Mouse (Mus musculus): Measurements from ENCODE around the gene Trpc5. TPM values are rescaled to one million over a fixed set of nuclear protein-coding genes. Genes with fewer than 3 reads are reported as not detected.

Gene Trpc5
- polyA plus RNA-seq (2016; fragmentation: Nextera tagmentation; extraction: Ambion mirVana) = 0.43 and 0.46 TPM in 2 replicates

GRCm38 (mm10) chrX:144688142-144688206, at the start of gene Trpc5:
Gene Trpc5, minus strand, starts transcription at chrX:144688180.
- 25% methylated on average over 1 of the region's 1 CpGs for WGBS
- no peaks in the 10 kb centered on the region for H3K9me3 ChIP-seq
- peak within 1 kb of the TSS; percentile 31; the same call in 1 of the 2 replicates for H3K9ac ChIP-seq (replicated peaks)
- H3K4me2 ChIP-seq (replicated peaks) = peak within 1 kb of the TSS; percentile 69
- H3K4me3 ChIP-seq = peak within 1 kb of the TSS; percentile 50
- no peaks in the 10 kb centered on the region for H3K36me3 ChIP-seq
- H3K4me1 ChIP-seq = no peaks in the 10 kb centered on the region
- peaks cover 40% of the 10 kb centered on the region for H3K27me3 ChIP-seq
- no peak for ATAC-seq (ENCODE audit: low FRiP score, low read depth)
- H3K27ac ChIP-seq (replicated peaks) = no peak within 1 kb of the TSS

DNA sequence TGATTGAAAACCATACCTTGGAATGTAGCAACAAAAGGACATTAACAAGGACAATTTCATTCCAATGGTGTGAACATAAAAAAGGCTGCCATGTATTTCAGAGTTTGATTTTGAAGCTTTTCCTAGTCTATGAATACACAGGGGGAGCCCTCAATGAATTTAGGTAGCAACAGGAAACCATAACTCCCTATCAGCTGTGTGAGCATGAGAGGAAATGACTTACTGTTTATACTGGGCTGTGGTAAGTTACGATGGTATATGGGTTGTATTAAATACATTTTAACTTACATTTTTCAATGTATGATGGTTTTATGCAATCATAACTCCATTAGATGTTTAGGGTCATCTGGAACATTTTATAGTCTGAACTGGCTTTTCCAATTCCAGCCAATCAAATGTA, 28.4 kb upstream of the Trpc5 start:
- 96% methylated on average over 1 of the region's 1 CpGs for WGBS
- H3K27ac ChIP-seq (replicated peaks) = no peak overlapping the region
- H3K4me3 ChIP-seq = no peak overlapping the region
- no peak overlapping the region for H3K4me2 ChIP-seq (replicated peaks)
- no peaks in the 10 kb centered on the region for H3K36me3 ChIP-seq
- no peaks in the 10 kb centered on the region for H3K27me3 ChIP-seq
- no peaks in the 10 kb centered on the region for H3K9me3 ChIP-seq
- H3K4me1 ChIP-seq = no peaks in the 10 kb centered on the region
- no peak overlapping the region for H3K9ac ChIP-seq (replicated peaks)
- ATAC-seq (ENCODE audit: low FRiP score, low read depth) = no peak

DNA sequence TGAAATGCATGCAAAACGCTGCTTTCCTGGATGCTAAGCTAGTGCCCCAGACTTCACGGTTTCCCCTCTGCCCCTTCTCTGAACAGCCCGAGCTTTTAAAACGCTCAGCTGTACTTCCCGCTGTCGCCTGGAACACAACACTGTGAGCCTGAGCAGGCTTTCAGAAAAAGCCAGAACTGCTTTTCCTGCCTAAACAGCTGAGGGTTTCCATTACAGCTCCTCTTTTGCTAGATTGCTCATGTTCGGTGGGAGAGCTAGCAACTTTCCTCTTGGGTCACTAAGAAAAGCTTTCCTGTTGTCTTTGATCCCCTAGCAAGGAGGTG, 1.8 kb upstream of the Trpc5 start:
- WGBS = 14% methylated on average over 7 of the region's 7 CpGs
- no peaks in the 10 kb centered on the region for H3K9me3 ChIP-seq
- H3K27ac ChIP-seq (replicated peaks) = no peak overlapping the region
- no peaks in the 10 kb centered on the region for H3K4me1 ChIP-seq
- peak overlapping the region; percentile 50; the same call in 1 of the 2 replicates for H3K4me3 ChIP-seq
- no peaks in the 10 kb centered on the region for H3K36me3 ChIP-seq
- peak overlapping the region; percentile 69 for H3K4me2 ChIP-seq (replicated peaks)
- no peak for ATAC-seq (ENCODE audit: low FRiP score, low read depth)
- no peak overlapping the region for H3K9ac ChIP-seq (replicated peaks)
- H3K27me3 ChIP-seq = peaks cover 38% of the 10 kb centered on the region

- WGBS = 17% methylated on average over 20 of the region's 21 CpGs
- ATAC-seq (ENCODE audit: low FRiP score, low read depth) = peak; percentile 81; the same call in 1 of the 2 replicates
- Histone ChIP-seq H3K27me3 (peaks cover 40% of the 10 kb centered on the region), H3K36me3 (no peaks in the 10 kb centered on the region), H3K9ac (replicated peaks) (peak overlapping the region; percentile 31; the same call in 1 of the 2 replicates), H3K27ac (replicated peaks) (no peak overlapping the region), H3K4me2 (replicated peaks) (peak overlapping the region; percentile 69), H3K9me3 (no peaks in the 10 kb centered on the region), H3K4me1 (no peaks in the 10 kb centered on the region), H3K4me3 (peak overlapping the region; percentile 50)
Measured at GRCm38 (mm10) chrX:144689119-144689858, 1.3 kb upstream of the Trpc5 start.

- H3K4me3 ChIP-seq = peak within 1 kb of the TSS; percentile 50
- no peaks in the 10 kb centered on the region for H3K36me3 ChIP-seq
- H3K27me3 ChIP-seq = peaks cover 40% of the 10 kb centered on the region
- 35% methylated on average over 22 of the region's 31 CpGs for WGBS
- peak within 1 kb of the TSS; percentile 69 for H3K4me2 ChIP-seq (replicated peaks)
- peak; percentile 83 for ATAC-seq (ENCODE audit: low FRiP score, low read depth)
- no peaks in the 10 kb centered on the region for H3K4me1 ChIP-seq
- no peak within 1 kb of the TSS for H3K27ac ChIP-seq (replicated peaks)
- no peaks in the 10 kb centered on the region for H3K9me3 ChIP-seq
- H3K9ac ChIP-seq (replicated peaks) = peak within 1 kb of the TSS; percentile 31; the same call in 1 of the 2 replicates
Measured at GRCm38 (mm10) chrX:144688207-144689118, 483 bp upstream of the Trpc5 start, which contains the start of gene Rtl4. Gene Rtl4, plus strand, starts transcription at chrX:144688907.

- Histone ChIP-seq H3K4me1 (no peaks in the 10 kb centered on the region), H3K9me3 (no peaks in the 10 kb centered on the region), H3K27ac (replicated peaks) (no peak overlapping the region), H3K36me3 (no peaks in the 10 kb centered on the region), H3K4me3 (peak overlapping the region; percentile 50), H3K27me3 (peaks cover 40% of the 10 kb centered on the region), H3K4me2 (replicated peaks) (peak overlapping the region; percentile 69), H3K9ac (replicated peaks) (peak overlapping the region; percentile 31; the same call in 1 of the 2 replicates)
- 31% methylated on average over 20 of the region's 20 CpGs for WGBS
- ATAC-seq (ENCODE audit: low FRiP score, low read depth) = no peak
Measured at GRCm38 (mm10) chrX:144687742-144688141, 238 bp downstream of the Trpc5 start.

DNA sequence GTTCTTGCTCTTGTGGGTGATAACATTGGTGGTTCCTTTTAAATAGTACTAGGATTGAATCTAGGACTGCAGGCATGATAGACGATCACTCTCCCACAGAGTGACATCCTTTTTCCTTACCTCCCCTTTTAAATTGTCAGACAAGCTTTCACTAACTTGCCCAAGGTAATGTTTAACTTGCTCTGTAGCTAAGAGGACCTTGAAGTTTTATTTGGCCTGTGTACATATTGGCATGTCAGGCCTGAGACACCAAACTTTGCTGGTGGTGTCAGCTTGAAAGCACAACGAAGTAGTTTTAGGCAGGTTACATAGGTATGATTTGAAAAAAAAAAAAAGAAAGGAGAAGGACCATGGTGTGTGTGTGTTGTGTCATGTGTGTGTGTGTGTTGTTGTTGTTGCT, 35.8 kb downstream of the Trpc5 start:
- H3K36me3 ChIP-seq = no peaks in the 10 kb centered on the region
- H3K4me1 ChIP-seq = no peaks in the 10 kb centered on the region
- no peak overlapping the region for H3K27ac ChIP-seq (replicated peaks)
- H3K27me3 ChIP-seq = 0 out of 2 replicates have a peak, but pooled peaks cover 3% of the 10 kb centered on the region
- ATAC-seq (ENCODE audit: low FRiP score, low read depth) = no peak
- 85% methylated on average over 2 of the region's 2 CpGs for WGBS
- H3K9me3 ChIP-seq = no peaks in the 10 kb centered on the region
- H3K4me3 ChIP-seq = no peak overlapping the region
- H3K4me2 ChIP-seq (replicated peaks) = no peak overlapping the region
- no peak overlapping the region for H3K9ac ChIP-seq (replicated peaks)

DNA sequence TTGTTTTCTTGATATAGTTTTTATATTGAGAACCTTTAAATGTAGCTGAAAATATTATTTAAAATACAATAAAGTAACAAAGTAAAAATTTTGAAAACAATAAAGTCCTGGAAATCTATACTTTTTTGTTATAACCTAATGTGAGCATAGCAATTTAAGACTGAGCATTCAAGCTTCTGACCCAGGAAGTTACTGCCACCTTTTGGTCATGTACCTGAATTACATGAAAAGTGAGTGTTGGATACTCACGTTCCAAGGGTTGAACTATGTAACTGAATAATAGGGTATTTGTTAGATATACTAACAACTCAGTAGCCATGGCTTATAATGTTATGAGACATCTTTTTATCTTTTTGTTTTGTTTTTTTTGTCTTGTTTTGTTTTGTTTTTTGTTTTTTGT, 42.6 kb downstream of the Trpc5 start:
- Histone ChIP-seq H3K27me3 (no peaks in the 10 kb centered on the region), H3K27ac (replicated peaks) (no peak overlapping the region), H3K4me2 (replicated peaks) (no peak overlapping the region), H3K9me3 (no peaks in the 10 kb centered on the region), H3K4me1 (no peaks in the 10 kb centered on the region), H3K4me3 (no peak overlapping the region), H3K9ac (replicated peaks) (no peak overlapping the region), H3K36me3 (no peaks in the 10 kb centered on the region)
- no peak for ATAC-seq (ENCODE audit: low FRiP score, low read depth)
- WGBS = 41% methylated on average over 1 of the region's 1 CpGs

GRCm38 (mm10) chrX:144644756-144645155, 43.2 kb downstream of the Trpc5 start:
- Histone ChIP-seq H3K4me1 (no peaks in the 10 kb centered on the region), H3K27ac (replicated peaks) (no peak overlapping the region), H3K9ac (replicated peaks) (no peak overlapping the region), H3K9me3 (no peaks in the 10 kb centered on the region), H3K27me3 (no peaks in the 10 kb centered on the region), H3K36me3 (no peaks in the 10 kb centered on the region), H3K4me3 (no peak overlapping the region), H3K4me2 (replicated peaks) (no peak overlapping the region)
- no peak for ATAC-seq (ENCODE audit: low FRiP score, low read depth)
- WGBS = 62% methylated on average over 3 of the region's 3 CpGs

DNA sequence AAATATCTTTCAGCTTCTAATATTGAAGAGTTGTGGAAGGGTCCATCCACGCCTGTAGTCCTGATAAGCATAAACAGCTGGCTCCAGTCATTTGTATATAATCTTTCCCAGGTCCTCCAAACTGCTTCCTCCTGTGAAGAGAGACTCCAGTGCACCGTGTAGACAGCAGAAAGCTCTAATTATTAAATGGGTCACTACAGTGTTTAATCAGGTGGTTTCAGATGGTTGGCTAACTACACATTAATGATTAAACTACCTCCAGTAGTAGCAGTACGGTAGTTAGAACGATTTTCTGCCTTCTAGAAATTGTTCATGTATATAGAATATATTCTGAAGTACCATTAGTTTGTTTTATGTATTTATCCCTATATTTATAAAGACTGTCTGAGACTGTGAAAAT, 75.2 kb downstream of the Trpc5 start:
- Histone ChIP-seq H3K9me3 (no peaks in the 10 kb centered on the region), H3K27me3 (no peaks in the 10 kb centered on the region), H3K4me2 (replicated peaks) (no peak overlapping the region), H3K4me3 (no peak overlapping the region), H3K36me3 (no peaks in the 10 kb centered on the region), H3K27ac (replicated peaks) (no peak overlapping the region), H3K4me1 (no peaks in the 10 kb centered on the region), H3K9ac (replicated peaks) (no peak overlapping the region)
- 78% methylated on average over 4 of the region's 4 CpGs for WGBS
- no peak for ATAC-seq (ENCODE audit: low FRiP score, low read depth)

GRCm38 (mm10) chrX:144536431-144536830, 151.5 kb downstream of the Trpc5 start:
- Histone ChIP-seq H3K36me3 (no peaks in the 10 kb centered on the region), H3K27me3 (no peaks in the 10 kb centered on the region), H3K4me3 (no peak overlapping the region), H3K9ac (replicated peaks) (no peak overlapping the region), H3K4me1 (no peaks in the 10 kb centered on the region), H3K4me2 (replicated peaks) (no peak overlapping the region), H3K9me3 (no peaks in the 10 kb centered on the region), H3K27ac (replicated peaks) (no peak overlapping the region)
- 53% methylated on average over 1 of the region's 1 CpGs for WGBS
- ATAC-seq (ENCODE audit: low FRiP score, low read depth) = no peak

GRCm38 (mm10) chrX:144526042-144526441, 161.9 kb downstream of the Trpc5 start:
- 83% methylated on average over 7 of the region's 7 CpGs for WGBS
- H3K4me3 ChIP-seq = no peak overlapping the region
- H3K4me1 ChIP-seq = no peaks in the 10 kb centered on the region
- H3K9ac ChIP-seq (replicated peaks) = no peak overlapping the region
- no peaks in the 10 kb centered on the region for H3K9me3 ChIP-seq
- ATAC-seq (ENCODE audit: low FRiP score, low read depth) = no peak
- H3K27me3 ChIP-seq = no peaks in the 10 kb centered on the region; the same call in 1 of the 2 replicates
- no peaks in the 10 kb centered on the region for H3K36me3 ChIP-seq
- H3K27ac ChIP-seq (replicated peaks) = no peak overlapping the region
- no peak overlapping the region for H3K4me2 ChIP-seq (replicated peaks)

Measured in midbrain, embryonic 12.5 days (tissue).